Mouse (Mus musculus) thymus, adult 2 months (tissue): ENCODE measurements at regions not wholly inside any gene's neighbourhood (a gene's known extent, or its start where the extent isn't known, plus 50 kb on each side); places are given as distances from the start of the nearest gene placed in this dataset.

Experiments used
- CTCF ChIP-seq: fragments of 200-500 bp; IDR thresholded peaks from 2 replicates; pipeline ENCODE4 v1.5.1; 2012; ENCODE audit warnings: mild to moderate bottlenecking, control low read depth, low read length, moderate library complexity, borderline replicate concordance; ENCODE audit not compliant: control insufficient read depth, poor library complexity, insufficient read depth; ENCODE audit errors: extremely low read depth
- POLR2A ChIP-seq: fragments of 200-500 bp; IDR thresholded peaks from 2 replicates; pipeline ENCODE4 v1.6.1; 2012; ENCODE audit warnings: mild to moderate bottlenecking, low read length, control low read depth, moderate library complexity; ENCODE audit not compliant: control insufficient read depth, poor library complexity, insufficient read depth; ENCODE audit errors: extremely low read depth

DNA sequence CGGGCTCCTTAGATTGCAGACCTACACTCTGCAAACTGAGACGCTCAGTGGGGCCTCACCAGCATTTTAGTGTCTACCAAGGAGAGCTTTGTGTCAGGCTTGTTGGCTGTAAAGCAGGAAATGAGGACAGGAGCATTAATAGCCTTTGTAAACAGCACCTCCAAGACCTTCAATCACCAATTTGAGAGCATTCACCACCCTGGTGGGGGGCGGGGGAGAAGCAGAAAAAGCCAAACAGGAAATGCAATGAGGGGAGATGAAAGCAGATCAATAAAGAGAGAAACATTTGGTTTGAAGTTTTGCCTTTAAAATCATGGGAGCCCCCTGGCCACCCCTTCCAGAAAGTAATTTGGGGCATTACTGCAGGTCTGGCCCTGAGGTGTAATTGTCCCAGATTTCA is 497.3 kb upstream of the Sall1 start:
- no peak for TF ChIP-seq POLR2A
- no peak for TF ChIP-seq CTCF
